Mouse (Mus musculus) liver, embryonic 16.5 days (tissue): ENCODE measurements around the gene Slc6a11. TPM values are rescaled to one million over a fixed set of nuclear protein-coding genes. Genes with fewer than 3 reads are reported as not detected.
A peak's percentile ranks its signal among the peaks of the same experiment; 100 is the strongest.

Source experiments
- ATAC-seq: fragments of 200-750 bp; cut with Nextera tagmentation; 2 replicates; pipeline ENCODE4 v1.8.0; 2017; ENCODE audit warnings: low read depth, mild to moderate bottlenecking, moderate number of reproducible peaks, moderate library complexity
- H3K27ac ChIP-seq: fragments of 300-500 bp; sonication (generic); 2 replicates; pipeline ENCODE4 v1.5.1; 2014; ENCODE audit warnings: mild to moderate bottlenecking, low read length
- H3K27me3 ChIP-seq: fragments of 300-500 bp; sonication (generic); 2 replicates; pipeline ENCODE4 v1.6.1; 2014; ENCODE audit warnings: low read depth, low read length, mixed read lengths; ENCODE audit not compliant: control insufficient read depth, insufficient read depth
- H3K36me3 ChIP-seq: fragments of 300-500 bp; sonication (generic); 2 replicates; pipeline ENCODE4 v1.6.1; 2014; ENCODE audit warnings: mild to moderate bottlenecking; ENCODE audit not compliant: control insufficient read depth, insufficient read depth
- H3K4me1 ChIP-seq: fragments of 300-500 bp; sonication (generic); 2 replicates; pipeline ENCODE4 v1.6.1; 2014; ENCODE audit warnings: low read depth, low read length, mixed read lengths; ENCODE audit not compliant: control insufficient read depth
- H3K4me2 ChIP-seq: fragments of 300-500 bp; sonication (generic); 2 replicates; pipeline ENCODE4 v1.6.1; 2014; ENCODE audit warnings: low read depth, low read length, mixed read lengths
- H3K4me3 ChIP-seq: fragments of 300-500 bp; sonication (generic); 2 replicates; pipeline ENCODE4 v1.5.1; 2014; ENCODE audit warnings: low read depth, mild to moderate bottlenecking, low read length
- H3K9ac ChIP-seq: fragments of 300-500 bp; sonication (generic); 2 replicates; pipeline ENCODE4 v1.6.1; 2014; ENCODE audit warnings: low read depth, low read length
- H3K9me3 ChIP-seq: fragments of 300-500 bp; sonication (generic); replicated peaks from 2 replicates; pipeline ENCODE4 v1.6.1; 2016; ENCODE audit warnings: low read length; ENCODE audit not compliant: control insufficient read depth
- WGBS: fragments of 180-500 bp; shearing (Covaris S2); extraction: QIAGEN DNeasy Blood & Tissue Kit; methylation state at CpG from one replicate; pipeline ENCODE4 v1.1.7; 2014; ENCODE audit not compliant: insufficient replicate concordance; 5-methylcytosine and 5-hydroxymethylcytosine counted together
- polyA plus RNA-seq: library from polyadenylated mRNA; unstranded; fragments of >200 nt; fragmentation: Nextera tagmentation; extraction: Ambion mirVana; gene quantifications from 2 replicates; pipeline ENCODE4 v1.2.1, GENCODE M21; 2015

Slc6a11 gene
- polyA plus RNA-seq, 1 experiment from 2014 or later: not detected

DNA sequence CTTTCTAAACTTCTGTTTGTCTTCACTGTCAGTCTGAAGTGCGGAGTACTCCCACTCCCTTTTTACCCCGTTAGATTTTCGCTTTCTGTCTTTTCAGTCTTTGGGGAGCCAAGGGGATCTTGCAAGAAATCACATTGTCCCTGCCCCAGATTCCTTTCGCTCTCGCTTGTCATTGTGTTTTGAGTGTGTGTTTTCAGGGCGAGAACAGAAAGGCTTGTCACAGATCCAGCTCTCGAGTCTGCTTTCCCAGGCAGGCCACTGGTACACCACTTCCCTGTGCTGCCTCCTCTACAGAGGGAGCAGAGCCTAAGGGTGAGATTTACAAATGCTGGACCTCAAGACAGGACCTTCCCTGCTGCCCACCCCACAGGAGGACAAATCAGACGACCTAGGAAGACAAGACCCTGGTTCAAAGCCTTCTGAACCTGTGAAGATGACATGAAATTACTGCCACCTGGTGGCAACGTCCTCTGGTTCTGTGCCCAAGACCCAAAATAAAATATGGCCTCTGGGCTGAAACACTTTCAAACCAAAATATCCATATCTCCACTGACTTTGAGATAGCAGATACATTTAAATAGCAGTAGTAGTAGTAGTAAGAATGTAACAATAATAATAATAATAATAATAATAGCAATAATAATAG is 68.3 kb downstream of the Slc6a11 start:
- Histone ChIP-seq H3K27ac (no peak overlapping the region), H3K9ac (no peak overlapping the region), H3K36me3 (no peaks in the 10 kb centered on the region), H3K4me1 (no peaks in the 10 kb centered on the region), H3K27me3 (no peaks in the 10 kb centered on the region), H3K4me2 (no peak overlapping the region), H3K4me3 (no peak overlapping the region), H3K9me3 (no peaks in the 10 kb centered on the region)
- no peak for ATAC-seq
- WGBS: 45% methylated on average over 9 of the region's 9 CpGs

DNA sequence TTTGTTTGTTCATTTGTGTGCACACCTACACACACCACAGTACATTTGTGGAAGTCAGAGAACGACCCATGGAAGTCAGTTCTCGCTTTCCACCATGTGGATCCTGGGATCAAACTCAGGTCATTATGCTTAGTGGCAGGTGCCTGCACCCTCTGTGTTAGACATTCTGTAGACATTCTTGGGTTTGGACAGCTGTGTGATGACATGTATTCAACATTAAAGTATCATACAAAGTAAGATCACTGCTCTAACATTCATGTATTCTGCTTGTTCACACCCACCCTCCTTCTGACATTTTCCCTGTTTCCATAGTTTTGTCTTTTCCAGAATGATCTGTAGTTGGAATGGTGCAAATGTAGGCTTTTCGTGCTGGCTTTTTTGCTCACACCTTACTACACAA is 73.5 kb downstream of the Slc6a11 start:
- no peak for ATAC-seq
- WGBS: 50% methylated on average over 3 of the region's 3 CpGs

GRCm38 (mm10) chr6:114208296-114208695 is 77.3 kb downstream of the Slc6a11 start:
- ATAC-seq: no peak
- Histone ChIP-seq H3K36me3 (no peaks in the 10 kb centered on the region), H3K9ac (no peak overlapping the region), H3K4me1 (no peaks in the 10 kb centered on the region), H3K27ac (no peak overlapping the region), H3K4me2 (no peak overlapping the region), H3K4me3 (no peak overlapping the region), H3K27me3 (no peaks in the 10 kb centered on the region), H3K9me3 (no peaks in the 10 kb centered on the region)
- WGBS: 80% methylated on average over 2 of the region's 2 CpGs

More for the DNA sequence above, 73.5 kb downstream of the Slc6a11 start:
- H3K36me3 ChIP-seq: no peaks in the 10 kb centered on the region
- no peak overlapping the region for H3K4me3 ChIP-seq
- no peak overlapping the region for H3K9ac ChIP-seq
- no peak overlapping the region for H3K4me2 ChIP-seq
- no peaks in the 10 kb centered on the region for H3K4me1 ChIP-seq
- H3K9me3 ChIP-seq: no peaks in the 10 kb centered on the region
- H3K27me3 ChIP-seq: no peaks in the 10 kb centered on the region
- no peak overlapping the region for H3K27ac ChIP-seq

DNA sequence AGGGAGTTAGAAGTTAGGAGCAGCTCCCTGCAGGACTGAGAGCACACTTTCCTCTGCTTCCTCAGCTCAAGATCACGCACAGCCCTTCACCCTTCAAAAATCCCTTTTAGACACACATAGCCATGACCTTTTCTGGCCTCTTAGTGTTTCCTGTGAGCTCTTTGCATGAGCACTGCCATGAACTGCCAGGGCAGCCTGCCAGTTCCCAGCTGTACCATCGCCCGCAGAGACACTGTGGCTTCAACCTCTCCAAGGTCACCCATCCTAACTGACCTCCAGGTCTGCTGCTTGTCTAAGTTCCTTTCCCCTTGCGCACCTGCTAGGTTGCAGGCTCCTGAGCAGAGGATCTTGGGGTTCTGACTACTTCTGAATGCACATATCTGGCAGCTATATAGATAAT is 83.4 kb downstream of the Slc6a11 start:
- no peak for ATAC-seq
- 61% methylated on average over 4 of the region's 4 CpGs for WGBS
- no peak overlapping the region for H3K27ac ChIP-seq
- no peaks in the 10 kb centered on the region for H3K27me3 ChIP-seq
- no peak overlapping the region for H3K9ac ChIP-seq
- H3K9me3 ChIP-seq: no peaks in the 10 kb centered on the region
- H3K4me2 ChIP-seq: no peak overlapping the region
- no peaks in the 10 kb centered on the region for H3K36me3 ChIP-seq
- no peaks in the 10 kb centered on the region for H3K4me1 ChIP-seq
- H3K4me3 ChIP-seq: no peak overlapping the region

DNA sequence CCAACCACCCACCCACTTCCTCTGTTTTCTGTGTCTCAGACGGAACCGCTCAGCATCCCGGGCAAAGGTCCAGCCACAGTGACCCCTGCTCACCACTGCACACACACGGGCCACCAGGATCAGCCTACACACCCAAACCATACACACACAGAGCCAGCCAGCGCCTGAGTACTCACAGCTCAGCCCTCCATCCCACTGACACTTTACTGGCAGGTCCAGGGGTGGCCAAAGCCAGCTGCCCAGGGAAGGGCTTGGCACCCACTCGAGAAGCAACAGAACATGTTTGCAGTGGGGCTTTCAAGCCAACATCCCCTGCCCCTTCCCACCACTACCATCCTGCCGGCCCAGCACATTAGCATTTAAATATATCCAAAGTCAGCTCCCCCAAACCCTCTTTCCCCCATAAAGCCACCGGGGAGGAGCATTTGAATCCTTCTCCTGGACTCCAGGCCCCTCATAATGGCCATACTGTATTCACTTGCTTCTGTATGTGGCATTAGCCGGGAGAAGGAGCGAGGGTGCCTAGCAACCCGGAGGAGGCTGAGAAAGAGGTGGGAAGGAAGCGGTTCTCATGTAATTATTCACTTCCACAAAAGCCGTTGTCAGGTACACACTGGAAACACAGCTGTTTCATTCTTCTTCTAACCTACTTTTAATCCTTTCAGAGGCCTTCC is 85.8 kb downstream of the Slc6a11 start:
- no peaks in the 10 kb centered on the region for H3K9me3 ChIP-seq
- no peak overlapping the region for H3K9ac ChIP-seq
- no peak overlapping the region for H3K27ac ChIP-seq
- H3K4me3 ChIP-seq: no peak overlapping the region
- no peak for ATAC-seq
- H3K4me1 ChIP-seq: no peaks in the 10 kb centered on the region
- WGBS: 48% methylated on average over 13 of the region's 13 CpGs
- H3K27me3 ChIP-seq: no peaks in the 10 kb centered on the region
- H3K36me3 ChIP-seq: no peaks in the 10 kb centered on the region
- no peak overlapping the region for H3K4me2 ChIP-seq

GRCm38 (mm10) chr6:114224399-114224798 is 93.4 kb downstream of the Slc6a11 start:
- H3K4me1 ChIP-seq: no peaks in the 10 kb centered on the region; the same call in 1 of the 2 replicates
- H3K9me3 ChIP-seq: no peaks in the 10 kb centered on the region
- no peaks in the 10 kb centered on the region for H3K27me3 ChIP-seq
- 17% methylated on average over 4 of the region's 4 CpGs for WGBS
- H3K4me2 ChIP-seq: no peak overlapping the region
- H3K9ac ChIP-seq: no peak overlapping the region
- H3K36me3 ChIP-seq: no peaks in the 10 kb centered on the region
- no peak overlapping the region for H3K4me3 ChIP-seq
- no peak overlapping the region for H3K27ac ChIP-seq
- ATAC-seq: no peak

GRCm38 (mm10) chr6:114227378-114227777 is 96.3 kb downstream of the Slc6a11 start:
- ATAC-seq: no peak
- Histone ChIP-seq H3K4me3 (no peak overlapping the region), H3K9me3 (no peaks in the 10 kb centered on the region), H3K27me3 (no peaks in the 10 kb centered on the region), H3K4me1 (no peaks in the 10 kb centered on the region; the same call in 1 of the 2 replicates), H3K27ac (no peak overlapping the region), H3K4me2 (no peak overlapping the region), H3K9ac (no peak overlapping the region), H3K36me3 (no peaks in the 10 kb centered on the region)
- 2% methylated on average over 2 of the region's 2 CpGs for WGBS

GRCm38 (mm10) chr6:114228196-114228595 is 97.2 kb downstream of the Slc6a11 start:
- Histone ChIP-seq H3K27ac (no peak overlapping the region), H3K9ac (no peak overlapping the region), H3K4me1 (no peaks in the 10 kb centered on the region; the same call in 1 of the 2 replicates), H3K27me3 (no peaks in the 10 kb centered on the region), H3K9me3 (no peaks in the 10 kb centered on the region), H3K4me2 (no peak overlapping the region), H3K36me3 (no peaks in the 10 kb centered on the region), H3K4me3 (no peak overlapping the region)
- ATAC-seq: peak; percentile 72
- WGBS: 46% methylated on average over 3 of the region's 3 CpGs

DNA sequence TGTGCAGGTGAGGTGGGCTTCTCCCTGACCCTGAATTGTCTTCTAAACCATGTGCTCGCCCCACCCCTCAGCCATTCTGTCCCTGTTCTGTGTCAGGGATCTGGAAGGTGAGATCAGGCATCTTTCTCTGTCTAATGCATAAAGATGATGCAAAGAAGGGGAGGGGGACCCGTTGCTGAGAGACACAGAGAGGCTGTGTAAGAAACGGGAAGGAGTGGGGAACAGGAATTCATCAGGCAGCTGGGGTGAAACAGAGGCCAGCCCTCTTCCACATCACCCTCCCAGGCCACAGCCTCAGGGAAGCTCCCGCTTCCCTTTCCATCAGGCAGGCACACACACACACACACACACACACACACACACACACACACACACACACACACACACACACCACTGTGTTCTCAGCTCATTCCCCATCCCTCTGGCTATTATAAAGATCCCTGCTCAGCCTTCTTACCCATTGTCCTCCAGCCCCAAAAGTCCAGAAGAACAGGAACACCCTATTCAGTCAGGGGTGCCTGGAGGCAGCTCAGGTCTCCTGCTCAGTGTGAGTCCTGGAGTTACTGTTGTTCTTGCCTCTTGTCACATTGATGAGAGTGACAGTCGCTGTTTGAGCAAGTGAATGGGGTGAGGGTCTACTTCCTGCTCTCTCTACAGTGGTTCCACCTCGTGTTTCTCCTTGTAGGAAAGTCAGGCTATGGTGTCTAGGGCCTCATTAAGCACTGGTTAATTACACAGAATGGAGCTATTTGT is 108.0 kb downstream of the Slc6a11 start:
- no peak for ATAC-seq

More for the DNA sequence above, 108.0 kb downstream of the Slc6a11 start:
- H3K27ac ChIP-seq: no peak overlapping the region
- H3K4me2 ChIP-seq: no peak overlapping the region
- no peaks in the 10 kb centered on the region for H3K4me1 ChIP-seq
- no peak overlapping the region for H3K4me3 ChIP-seq
- H3K9ac ChIP-seq: no peak overlapping the region
- H3K36me3 ChIP-seq: no peaks in the 10 kb centered on the region
- no peaks in the 10 kb centered on the region; the same call in 1 of the 2 replicates for H3K27me3 ChIP-seq
- no peaks in the 10 kb centered on the region for H3K9me3 ChIP-seq
- 39% methylated on average over 6 of the region's 6 CpGs for whole genome bisulfite sequencing
